Mouse (Mus musculus) lung, adult 2 months (tissue): ENCODE results near the gene Spred1.

ENCODE experiments used
- CTCF ChIP-seq: fragments of 200-500 bp; IDR thresholded peaks from 2 replicates; pipeline ENCODE4 v1.5.1; 2011; ENCODE audit warnings: mild to moderate bottlenecking, low read length, control low read depth; ENCODE audit not compliant: insufficient read depth
- POLR2A ChIP-seq: fragments of 200-500 bp; IDR thresholded peaks from 2 replicates; pipeline ENCODE4 v1.6.1; 2011; ENCODE audit warnings: low read depth, mild to moderate bottlenecking, control low read depth, low read length, borderline replicate concordance; ENCODE audit errors: extremely low read depth

DNA sequence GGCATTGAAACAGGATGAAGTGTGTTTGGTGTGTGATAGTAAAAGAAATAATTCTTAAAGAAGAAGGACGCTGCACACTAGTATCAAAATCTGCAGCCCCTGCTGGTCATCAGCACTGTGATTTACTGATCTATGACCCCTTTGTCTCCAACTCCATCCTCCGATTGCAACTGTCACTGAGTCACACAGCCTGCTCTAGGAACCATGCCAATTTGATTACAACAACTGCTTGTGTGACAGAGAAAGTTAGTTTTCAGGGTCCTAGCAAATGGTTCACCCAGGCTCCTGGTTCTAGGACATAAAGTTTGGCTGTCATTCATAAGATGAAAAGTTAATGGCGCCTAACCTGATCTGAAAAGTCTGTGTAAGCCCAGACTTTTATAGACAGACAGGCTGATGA lies 25.7 kb upstream of the Spred1 start:
- TF ChIP-seq CTCF (no peak), POLR2A (no peak)
